Mouse (Mus musculus) MEL (cell line): ENCODE measurements around the gene Efcab2. TPM values are rescaled to one million over a fixed set of nuclear protein-coding genes. Genes with fewer than 3 reads are reported as not detected.

ENCODE experiments used
- DNase-seq: peaks from one replicate; pipeline ENCODE4 v3.0.0; 2011; ENCODE audit warnings: low read depth, low spot score
- H3K27ac ChIP-seq: 2 replicates; pipeline ENCODE4 v1.5.1; 2012; ENCODE audit warnings: low read depth, mild to moderate bottlenecking, control low read depth, low read length, moderate library complexity; ENCODE audit not compliant: control insufficient read depth
- H3K27me3 ChIP-seq, 2 experiments: fragments of 150-350 bp in 1 of 2; sonication (generic) in 1 of 2; 2 replicates each; pipeline ENCODE4 v1.6.1; 2012; ENCODE audit warnings: low read length in 2 of 2, mild to moderate bottlenecking in 2 of 2, improper control_type of control experiment in 1 of 2, moderate library complexity in 1 of 2; ENCODE audit not compliant: insufficient read depth in 2 of 2, control insufficient read depth in 1 of 2
- H3K36me3 ChIP-seq, 2 experiments: 2 replicates each; pipeline ENCODE4 v1.6.1; 2012 to 2014; ENCODE audit warnings: low read length in 2 of 2, improper control_type of control experiment in 1 of 2, inconsistent platforms in 1 of 2, mild to moderate bottlenecking in 1 of 2; ENCODE audit not compliant: insufficient read depth in 2 of 2, control insufficient read depth in 1 of 2
- H3K4me1 ChIP-seq, 2 experiments: fragments of 150-350 bp in 1 of 2; sonication (generic) in 1 of 2; 2 replicates each; pipeline ENCODE4 v1.6.1; 2012; ENCODE audit warnings: low read length in 2 of 2, improper control_type of control experiment in 1 of 2, mild to moderate bottlenecking in 1 of 2; ENCODE audit not compliant: insufficient read depth in 2 of 2, control insufficient read depth in 1 of 2
- H3K4me3 ChIP-seq, 2 experiments: fragments of 150-350 bp in 1 of 2; sonication (generic) in 1 of 2; 2 replicates each; pipeline ENCODE4 v1.5.1; 2012; ENCODE audit warnings: low read depth in 2 of 2, low read length in 2 of 2, mild to moderate bottlenecking in 2 of 2, moderate library complexity in 2 of 2, control low read depth in 1 of 2, improper control_type of control experiment in 1 of 2; ENCODE audit not compliant: control insufficient read depth in 1 of 2, insufficient read depth in 1 of 2
- H3K79me2 ChIP-seq: 2 replicates; pipeline ENCODE4 v1.6.1; 2012; ENCODE audit warnings: mild to moderate bottlenecking, low read length, moderate library complexity; ENCODE audit not compliant: control insufficient read depth, poor library complexity, insufficient read depth
- H3K9ac ChIP-seq: 2 replicates; pipeline ENCODE4 v1.6.1; 2012; ENCODE audit warnings: low read depth, mild to moderate bottlenecking, control low read depth, low read length, moderate library complexity; ENCODE audit not compliant: control insufficient read depth, poor library complexity, severe bottlenecking
- H3K9me3 ChIP-seq: fragments of 150-350 bp; sonication (generic); replicated peaks from 2 replicates; pipeline ENCODE4 v1.6.1; 2012; ENCODE audit warnings: mild to moderate bottlenecking, low read length, improper control_type of control experiment, moderate library complexity; ENCODE audit not compliant: insufficient read depth
- BHLHE40 ChIP-seq: IDR thresholded peaks from 2 replicates; pipeline ENCODE4 v1.6.1; 2012; ENCODE audit warnings: low read depth, mild to moderate bottlenecking, inconsistent platforms, low read length, improper control_type of control experiment, borderline replicate concordance
- CHD1 ChIP-seq: IDR thresholded peaks from 2 replicates; pipeline ENCODE4 v1.6.1; 2012; ENCODE audit warnings: low read depth, mild to moderate bottlenecking, inconsistent platforms, low read length, improper control_type of control experiment
- E2F4 ChIP-seq: IDR thresholded peaks from 2 replicates; pipeline ENCODE4 v1.6.1; 2011; ENCODE audit warnings: low read depth, low read length, improper control_type of control experiment, borderline replicate concordance
- ELF1 ChIP-seq: IDR thresholded peaks from 2 replicates; pipeline ENCODE4 v1.6.1; 2014; ENCODE audit warnings: low read depth, mild to moderate bottlenecking, inconsistent platforms, low read length, improper control_type of control experiment, moderate library complexity
- EP300 ChIP-seq, 2 experiments: IDR thresholded peaks; 2 replicates each; pipeline ENCODE4 v1.6.1; 2011; ENCODE audit warnings: improper control_type of control experiment in 2 of 2, low read length in 2 of 2, low read depth in 1 of 2, mild to moderate bottlenecking in 1 of 2
- ETS1 ChIP-seq: IDR thresholded peaks from 2 replicates; pipeline ENCODE4 v1.6.1; 2012; ENCODE audit warnings: low read depth, mild to moderate bottlenecking, inconsistent platforms, low read length, improper control_type of control experiment, moderate library complexity
- GABPA ChIP-seq: IDR thresholded peaks from 2 replicates; pipeline ENCODE4 v1.6.1; 2012; ENCODE audit warnings: low read depth, mild to moderate bottlenecking, inconsistent platforms, low read length, improper control_type of control experiment, moderate library complexity
- GATA1 ChIP-seq: IDR thresholded peaks from 2 replicates; pipeline ENCODE4 v1.6.1; 2011; ENCODE audit warnings: low read depth, low read length, improper control_type of control experiment
- HCFC1 ChIP-seq: IDR thresholded peaks from 2 replicates; pipeline ENCODE4 v1.6.1; 2012; ENCODE audit warnings: low read depth, mild to moderate bottlenecking, inconsistent platforms, low read length, improper control_type of control experiment, moderate library complexity
- JUND ChIP-seq: IDR thresholded peaks from 2 replicates; pipeline ENCODE4 v1.6.1; 2011; ENCODE audit warnings: low read depth, mild to moderate bottlenecking, improper control_type of control experiment, low read length
- KAT2A ChIP-seq: conservative IDR thresholded peaks from 2 replicates; pipeline ENCODE4 v1.6.1; 2012; ENCODE audit warnings: low read depth, low read length, improper control_type of control experiment, inconsistent platforms
- MAFK ChIP-seq: IDR thresholded peaks from 2 replicates; pipeline ENCODE4 v1.6.1; 2011; ENCODE audit warnings: low read depth, mild to moderate bottlenecking, low read length, improper control_type of control experiment, borderline replicate concordance
- MAX ChIP-seq: IDR thresholded peaks from 2 replicates; pipeline ENCODE4 v1.6.1; 2011; ENCODE audit warnings: low read length, improper control_type of control experiment
- MEF2A ChIP-seq: IDR thresholded peaks from 2 replicates; pipeline ENCODE4 v1.6.1; 2014; ENCODE audit warnings: low read depth, mild to moderate bottlenecking, inconsistent platforms, low read length, improper control_type of control experiment; ENCODE audit not compliant: poor library complexity, insufficient replicate concordance, severe bottlenecking; ENCODE audit errors: extremely low read depth
- MXI1 ChIP-seq: IDR thresholded peaks from 2 replicates; pipeline ENCODE4 v1.6.1; 2011; ENCODE audit warnings: mild to moderate bottlenecking, low read depth, low read length, improper control_type of control experiment
- MYB ChIP-seq: IDR thresholded peaks from 2 replicates; pipeline ENCODE4 v1.6.1; 2011; ENCODE audit warnings: mild to moderate bottlenecking, low read depth, low read length, improper control_type of control experiment
- MYC ChIP-seq: IDR thresholded peaks from 2 replicates; pipeline ENCODE4 v1.6.1; 2011; ENCODE audit warnings: low read depth, mild to moderate bottlenecking, low read length, improper control_type of control experiment, moderate library complexity
- NELFE ChIP-seq: IDR thresholded peaks from 2 replicates; pipeline ENCODE4 v1.6.1; 2011; ENCODE audit warnings: low read depth, low read length, improper control_type of control experiment
- NRF1 ChIP-seq: IDR thresholded peaks from 2 replicates; pipeline ENCODE4 v1.6.1; 2014; ENCODE audit warnings: low read depth, mild to moderate bottlenecking, inconsistent platforms, low read length, improper control_type of control experiment, moderate library complexity; ENCODE audit not compliant: poor library complexity, insufficient read depth, severe bottlenecking
- POLR2A ChIP-seq, 2 experiments: IDR thresholded peaks; 2 replicates each; pipeline ENCODE4 v1.6.1; 2011 to 2012; ENCODE audit warnings: low read length in 2 of 2, mild to moderate bottlenecking in 2 of 2, control low read depth in 1 of 2, improper control_type of control experiment in 1 of 2, low read depth in 1 of 2, moderate library complexity in 1 of 2; ENCODE audit not compliant: control insufficient read depth in 1 of 2, insufficient read depth in 1 of 2, poor library complexity in 1 of 2
- POLR2AphosphoS2 ChIP-seq: IDR thresholded peaks from 2 replicates; pipeline ENCODE4 v1.6.1; 2011; ENCODE audit warnings: low read length, improper control_type of control experiment
- POLR2AphosphoS5 ChIP-seq: IDR thresholded peaks from 2 replicates; pipeline ENCODE4 v1.6.1; 2012; ENCODE audit warnings: low read depth, borderline replicate concordance, mild to moderate bottlenecking, inconsistent platforms, low read length, moderate library complexity, mixed read lengths
- RAD21 ChIP-seq: IDR thresholded peaks from 2 replicates; pipeline ENCODE4 v1.6.1; 2011; ENCODE audit warnings: mild to moderate bottlenecking, low read depth, low read length, improper control_type of control experiment
- RCOR1 ChIP-seq: IDR thresholded peaks from 2 replicates; pipeline ENCODE4 v1.6.1; 2012; ENCODE audit warnings: low read depth, mild to moderate bottlenecking, inconsistent platforms, low read length, improper control_type of control experiment
- SIN3A ChIP-seq: IDR thresholded peaks from 2 replicates; pipeline ENCODE4 v1.6.1; 2012; ENCODE audit warnings: low read length, improper control_type of control experiment, inconsistent platforms
- SMC3 ChIP-seq: IDR thresholded peaks from 2 replicates; pipeline ENCODE4 v1.6.1; 2011; ENCODE audit warnings: low read depth, low read length, improper control_type of control experiment
- TAL1 ChIP-seq: IDR thresholded peaks from 2 replicates; pipeline ENCODE4 v1.6.1; 2012; ENCODE audit warnings: mild to moderate bottlenecking, inconsistent platforms, low read length, moderate library complexity, mixed read lengths
- TBP ChIP-seq: IDR thresholded peaks from 2 replicates; pipeline ENCODE4 v1.8.0; 2011; ENCODE audit warnings: low read depth, low read length, improper control_type of control experiment
- TCF12 ChIP-seq: IDR thresholded peaks from 2 replicates; pipeline ENCODE4 v1.6.1; 2014; ENCODE audit warnings: low read depth, mild to moderate bottlenecking, inconsistent platforms, low read length, improper control_type of control experiment, moderate library complexity
- UBTF ChIP-seq: IDR thresholded peaks from 2 replicates; pipeline ENCODE4 v1.6.1; 2012; ENCODE audit warnings: low read depth, mild to moderate bottlenecking, inconsistent platforms, low read length, improper control_type of control experiment, moderate library complexity, borderline replicate concordance; ENCODE audit not compliant: insufficient read depth
- USF1 ChIP-seq: IDR thresholded peaks from 2 replicates; pipeline ENCODE4 v1.6.1; 2014; ENCODE audit warnings: low read depth, mild to moderate bottlenecking, inconsistent platforms, low read length, improper control_type of control experiment, moderate library complexity
- ZC3H11A ChIP-seq: IDR thresholded peaks from 2 replicates; pipeline ENCODE4 v1.6.1; 2012; ENCODE audit warnings: low read depth, mild to moderate bottlenecking, inconsistent platforms, low read length, improper control_type of control experiment
- ZKSCAN1 ChIP-seq: IDR thresholded peaks from 2 replicates; pipeline ENCODE4 v1.6.1; 2012; ENCODE audit warnings: low read depth, mild to moderate bottlenecking, inconsistent platforms, low read length, improper control_type of control experiment, moderate library complexity
- ZMIZ1 ChIP-seq: IDR thresholded peaks from 2 replicates; pipeline ENCODE4 v1.6.1; 2012; ENCODE audit warnings: low read depth, mild to moderate bottlenecking, inconsistent platforms, low read length, improper control_type of control experiment, moderate library complexity
- polyA plus RNA-seq, 2 experiments: library from polyadenylated mRNA; stranded (reverse) in 1 of 2; unstranded in 1 of 2; fragments of >175 nt in 1 of 2; fragments of >200 nt in 1 of 2; gene quantifications; 2 replicates each; pipeline versions ENCODE4 v1.2.1 to v1.2.4; 2012; ENCODE audit warnings: low replicate concordance in 2 of 2, low read depth in 1 of 2; ENCODE audit not compliant: insufficient read length in 2 of 2, insufficient read depth in 1 of 2, missing spikeins in 1 of 2
- total RNA-seq: library from RNA; depleted of rRNA; stranded (reverse); fragments of 300-350 nt; gene quantifications from 2 replicates; pipeline ENCODE4 v1.2.3, GENCODE M21; 2012; rRNA removed

Gene Efcab2
- 0.85 and 0.98 TPM in 2 replicates for total RNA-seq
- 1 to 10 TPM in 1 of 2 experiments, not detected in 1; 3.2 TPM for polyA plus RNA-seq

GRCm38 (mm10) chr1:178405951-178406711, at the start of gene Efcab2:
Gene Efcab2 (plus strand): TSS chr1:178406085.
- peak; percentile 94 for DNase-seq
- peaks cover 7% of the 10 kb centered on the region; the same call in 1 of the 2 replicates for H3K79me2 ChIP-seq
- peak within 1 kb of the TSS; percentile 66 to 98 for H3K4me3 ChIP-seq
- no peaks in the 10 kb centered on the region for H3K9me3 ChIP-seq
- H3K4me1 ChIP-seq = peaks cover 3 to 18% of the 10 kb centered on the region in 2 experiments; a peak in 3 of 4 replicates
- peak within 1 kb of the TSS; percentile 94 for H3K27ac ChIP-seq
- peak within 1 kb of the TSS; percentile 97 for H3K9ac ChIP-seq
- peaks cover 0 to 15% of the 10 kb centered on the region in 2 experiments; a peak in 2 of 4 replicates for H3K36me3 ChIP-seq
- no peaks in the 10 kb centered on the region for H3K27me3 ChIP-seq
- TF ChIP-seq ZMIZ1 (peak; percentile 74; the same call in 1 of the 2 replicates), MAFK (no peak), EP300 (IDR thresholded peaks at IDR 0.05; ENCODE audit: low read depth in 1 of 2, low read length in 2 of 2) (0 out of 4 replicates have a peak, but pooled peaks of 1 of the 2 experiments have one; percentile 18), MYB (no peak), MYC (peak; percentile 15; the same call in 1 of the 2 replicates), BHLHE40 (no peak), RCOR1 (peak; percentile 31; the same call in 1 of the 2 replicates), ZC3H11A (0 out of 2 replicates have a peak, but pooled peaks have one; percentile 2), MAX (peak; percentile 34; the same call in 1 of the 2 replicates), MEF2A (no peak), NELFE (peak; percentile 89), GATA1 (no peak), ELF1 (no peak), RAD21 (no peak), ZKSCAN1 (no peak), JUND (no peak), TBP (peak; percentile 72; the same call in 1 of the 2 replicates), ETS1 (peak; percentile 28; the same call in 1 of the 2 replicates), NRF1 (peak; percentile 44; the same call in 1 of the 2 replicates), USF1 (no peak), E2F4 (peak; percentile 56; the same call in 1 of the 2 replicates), TCF12 (peak; percentile 21; the same call in 1 of the 2 replicates), TAL1 (no peak), MXI1 (peak; percentile 4; the same call in 1 of the 2 replicates), CHD1 (no peak; the same call in 1 of the 2 replicates), SMC3 (peak; percentile 32), POLR2AphosphoS2 (peak; percentile 67), POLR2A (IDR thresholded peaks at IDR 0.05; ENCODE audit: control insufficient read depth in 1 of 2, insufficient read depth in 1 of 2, low read depth in 1 of 2, low read length in 2 of 2, poor library complexity in 1 of 2) (peak; percentile 79 to 95), UBTF (peak; percentile 60; the same call in 1 of the 2 replicates), GABPA (no peak), POLR2AphosphoS5 (no peak), KAT2A (no peak), HCFC1 (peak; percentile 44), SIN3A (peak; percentile 23)
